Mouse (Mus musculus): ENCODE measurements around the gene Exo5. TPM values are rescaled to one million over a fixed set of nuclear protein-coding genes. Genes with fewer than 3 reads are reported as not detected.

The Exo5 gene
- polyA plus RNA-seq, 1 experiment from 2014 or later = 44.6 TPM

GRCm38 (mm10) chr4:120913443-120913842 is 11.4 kb downstream of the Exo5 start:
- Histone ChIP-seq H3K4me3 (replicated peaks; ENCODE audit: low read length) (no peak overlapping the region), H3K27ac (ENCODE audit: low read length) (no peak overlapping the region), H3K9ac (replicated peaks; ENCODE audit: low read depth, low read length) (no peak overlapping the region), H3K36me3 (ENCODE audit: control insufficient read depth, insufficient read depth) (no peaks in the 10 kb centered on the region), H3K4me2 (ENCODE audit: low read length) (no peak overlapping the region), H3K4me1 (replicated peaks; ENCODE audit: control insufficient read depth, insufficient read depth, low read length) (no peaks in the 10 kb centered on the region), H3K9me3 (ENCODE audit: control insufficient read depth, low read length) (no peaks in the 10 kb centered on the region), H3K27me3 (replicated peaks; ENCODE audit: control insufficient read depth, insufficient read depth, low read length) (no peaks in the 10 kb centered on the region)
- no peak for ATAC-seq
- 67% methylated on average over 8 of the region's 8 CpGs for WGBS

GRCm38 (mm10) chr4:120912866-120913265 is 12.0 kb downstream of the Exo5 start:
- no peak overlapping the region for H3K9ac ChIP-seq (replicated peaks; ENCODE audit: low read depth, low read length)
- no peaks in the 10 kb centered on the region for H3K36me3 ChIP-seq (ENCODE audit: control insufficient read depth, insufficient read depth)
- no peaks in the 10 kb centered on the region for H3K9me3 ChIP-seq (ENCODE audit: control insufficient read depth, low read length)
- no peak for ATAC-seq
- no peak overlapping the region for H3K4me2 ChIP-seq (ENCODE audit: low read length)
- H3K4me1 ChIP-seq (replicated peaks; ENCODE audit: control insufficient read depth, insufficient read depth, low read length) = no peaks in the 10 kb centered on the region
- H3K27ac ChIP-seq (ENCODE audit: low read length) = no peak overlapping the region
- H3K4me3 ChIP-seq (replicated peaks; ENCODE audit: low read length) = no peak overlapping the region
- whole genome bisulfite sequencing = 53% methylated on average over 4 of the region's 4 CpGs
- H3K27me3 ChIP-seq (replicated peaks; ENCODE audit: control insufficient read depth, insufficient read depth, low read length) = no peaks in the 10 kb centered on the region

- 90% methylated on average over 6 of the region's 6 CpGs for WGBS
- Histone ChIP-seq H3K27ac (ENCODE audit: low read length) (no peak overlapping the region), H3K36me3 (ENCODE audit: control insufficient read depth, insufficient read depth) (no peaks in the 10 kb centered on the region), H3K9me3 (ENCODE audit: control insufficient read depth, low read length) (no peaks in the 10 kb centered on the region), H3K27me3 (replicated peaks; ENCODE audit: control insufficient read depth, insufficient read depth, low read length) (no peaks in the 10 kb centered on the region), H3K9ac (replicated peaks; ENCODE audit: low read depth, low read length) (no peak overlapping the region), H3K4me1 (replicated peaks; ENCODE audit: control insufficient read depth, insufficient read depth, low read length) (no peaks in the 10 kb centered on the region), H3K4me3 (replicated peaks; ENCODE audit: low read length) (no peak overlapping the region), H3K4me2 (ENCODE audit: low read length) (no peak overlapping the region)
- no peak for ATAC-seq
Measured at GRCm38 (mm10) chr4:120911086-120911485, 13.7 kb downstream of the Exo5 start.

- peak; percentile 54; the same call in 1 of the 2 replicates for ATAC-seq
- Histone ChIP-seq H3K4me3 (replicated peaks; ENCODE audit: low read length) (no peak overlapping the region), H3K27me3 (replicated peaks; ENCODE audit: control insufficient read depth, insufficient read depth, low read length) (no peaks in the 10 kb centered on the region), H3K36me3 (ENCODE audit: control insufficient read depth, insufficient read depth) (no peaks in the 10 kb centered on the region), H3K27ac (ENCODE audit: low read length) (no peak overlapping the region), H3K4me2 (ENCODE audit: low read length) (no peak overlapping the region), H3K4me1 (replicated peaks; ENCODE audit: control insufficient read depth, insufficient read depth, low read length) (no peaks in the 10 kb centered on the region), H3K9ac (replicated peaks; ENCODE audit: low read depth, low read length) (no peak overlapping the region), H3K9me3 (ENCODE audit: control insufficient read depth, low read length) (no peaks in the 10 kb centered on the region)
- WGBS = 33% methylated on average over 15 of the region's 15 CpGs
Measured at GRCm38 (mm10) chr4:120909558-120910150, 15.2 kb downstream of the Exo5 start.

GRCm38 (mm10) chr4:120905644-120906043 is 19.2 kb downstream of the Exo5 start:
- WGBS = 75% methylated on average over 5 of the region's 5 CpGs
- Histone ChIP-seq H3K36me3 (ENCODE audit: control insufficient read depth, insufficient read depth) (no peaks in the 10 kb centered on the region), H3K9me3 (ENCODE audit: control insufficient read depth, low read length) (no peaks in the 10 kb centered on the region), H3K4me3 (replicated peaks; ENCODE audit: low read length) (no peak overlapping the region), H3K4me2 (ENCODE audit: low read length) (no peak overlapping the region), H3K27ac (ENCODE audit: low read length) (no peak overlapping the region), H3K9ac (replicated peaks; ENCODE audit: low read depth, low read length) (no peak overlapping the region), H3K27me3 (replicated peaks; ENCODE audit: control insufficient read depth, insufficient read depth, low read length) (no peaks in the 10 kb centered on the region), H3K4me1 (replicated peaks; ENCODE audit: control insufficient read depth, insufficient read depth, low read length) (no peaks in the 10 kb centered on the region)
- ATAC-seq = no peak

GRCm38 (mm10) chr4:120904533-120904932 is 20.3 kb downstream of the Exo5 start:
- H3K36me3 ChIP-seq (ENCODE audit: control insufficient read depth, insufficient read depth) = no peaks in the 10 kb centered on the region
- no peaks in the 10 kb centered on the region for H3K27me3 ChIP-seq (replicated peaks; ENCODE audit: control insufficient read depth, insufficient read depth, low read length)
- H3K4me1 ChIP-seq (replicated peaks; ENCODE audit: control insufficient read depth, insufficient read depth, low read length) = no peaks in the 10 kb centered on the region
- 74% methylated on average over 4 of the region's 4 CpGs for WGBS
- no peak overlapping the region for H3K4me2 ChIP-seq (ENCODE audit: low read length)
- no peak overlapping the region for H3K4me3 ChIP-seq (replicated peaks; ENCODE audit: low read length)
- H3K9me3 ChIP-seq (ENCODE audit: control insufficient read depth, low read length) = no peaks in the 10 kb centered on the region
- H3K9ac ChIP-seq (replicated peaks; ENCODE audit: low read depth, low read length) = no peak overlapping the region
- no peak overlapping the region for H3K27ac ChIP-seq (ENCODE audit: low read length)
- ATAC-seq = no peak

- Histone ChIP-seq H3K27me3 (replicated peaks; ENCODE audit: control insufficient read depth, insufficient read depth, low read length) (no peaks in the 10 kb centered on the region), H3K36me3 (ENCODE audit: control insufficient read depth, insufficient read depth) (no peaks in the 10 kb centered on the region), H3K4me1 (replicated peaks; ENCODE audit: control insufficient read depth, insufficient read depth, low read length) (no peaks in the 10 kb centered on the region), H3K9ac (replicated peaks; ENCODE audit: low read depth, low read length) (no peak overlapping the region), H3K4me3 (replicated peaks; ENCODE audit: low read length) (no peak overlapping the region), H3K4me2 (ENCODE audit: low read length) (no peak overlapping the region), H3K27ac (ENCODE audit: low read length) (no peak overlapping the region), H3K9me3 (ENCODE audit: control insufficient read depth, low read length) (no peaks in the 10 kb centered on the region)
- ATAC-seq = no peak
- WGBS = 80% methylated on average over 7 of the region's 7 CpGs
Measured at GRCm38 (mm10) chr4:120895810-120896584, 28.8 kb downstream of the Exo5 start.

- no peaks in the 10 kb centered on the region for H3K36me3 ChIP-seq (ENCODE audit: control insufficient read depth, insufficient read depth)
- 61% methylated on average over 7 of the region's 7 CpGs for WGBS
- no peak overlapping the region for H3K4me2 ChIP-seq (ENCODE audit: low read length)
- no peaks in the 10 kb centered on the region for H3K4me1 ChIP-seq (replicated peaks; ENCODE audit: control insufficient read depth, insufficient read depth, low read length)
- no peak overlapping the region for H3K9ac ChIP-seq (replicated peaks; ENCODE audit: low read depth, low read length)
- no peaks in the 10 kb centered on the region for H3K9me3 ChIP-seq (ENCODE audit: control insufficient read depth, low read length)
- H3K27ac ChIP-seq (ENCODE audit: low read length) = no peak overlapping the region
- no peak overlapping the region for H3K4me3 ChIP-seq (replicated peaks; ENCODE audit: low read length)
- no peak for ATAC-seq
- no peaks in the 10 kb centered on the region for H3K27me3 ChIP-seq (replicated peaks; ENCODE audit: control insufficient read depth, insufficient read depth, low read length)
Measured at GRCm38 (mm10) chr4:120895226-120895625, 29.6 kb downstream of the Exo5 start.

GRCm38 (mm10) chr4:120894584-120894983 is 30.2 kb downstream of the Exo5 start:
- Histone ChIP-seq H3K36me3 (ENCODE audit: control insufficient read depth, insufficient read depth) (no peaks in the 10 kb centered on the region), H3K4me1 (replicated peaks; ENCODE audit: control insufficient read depth, insufficient read depth, low read length) (no peaks in the 10 kb centered on the region), H3K27me3 (replicated peaks; ENCODE audit: control insufficient read depth, insufficient read depth, low read length) (no peaks in the 10 kb centered on the region), H3K27ac (ENCODE audit: low read length) (no peak overlapping the region), H3K9me3 (ENCODE audit: control insufficient read depth, low read length) (no peaks in the 10 kb centered on the region), H3K9ac (replicated peaks; ENCODE audit: low read depth, low read length) (no peak overlapping the region), H3K4me3 (replicated peaks; ENCODE audit: low read length) (no peak overlapping the region), H3K4me2 (ENCODE audit: low read length) (no peak overlapping the region)
- 82% methylated on average over 11 of the region's 11 CpGs for WGBS
- ATAC-seq = no peak

Data from forebrain, embryonic 16.5 days (tissue).